Mouse (Mus musculus): ENCODE data around the gene Zzz3. TPM values are rescaled to one million over a fixed set of nuclear protein-coding genes. Genes with fewer than 3 reads are reported as not detected.

The Zzz3 gene
- total RNA-seq, 1 experiment from 2014 or later = 92.9 TPM

DNA sequence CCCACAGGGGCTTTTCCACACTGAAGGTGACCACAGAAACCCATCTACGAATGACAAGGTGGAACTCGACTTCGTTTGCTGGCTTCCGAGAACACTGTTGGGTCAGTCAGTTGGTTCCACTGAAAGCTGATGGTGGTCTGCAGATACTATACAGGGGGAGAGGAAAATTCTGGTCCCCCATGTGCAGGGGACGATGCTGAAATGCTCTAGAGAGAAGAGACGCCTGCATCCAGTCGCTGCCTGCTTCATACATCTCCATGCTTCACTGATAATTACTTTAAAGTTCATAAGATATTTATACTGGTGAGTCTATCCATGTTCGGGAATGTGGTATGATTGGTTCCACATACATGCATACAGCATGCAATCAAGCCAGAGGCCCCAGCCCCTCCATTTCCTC, 86.9 kb downstream of the Zzz3 start:
- no peak for ATAC-seq (ENCODE audit: extremely low read depth, insufficient number of reproducible peaks, low FRiP score, poor library complexity, severe bottlenecking)

DNA sequence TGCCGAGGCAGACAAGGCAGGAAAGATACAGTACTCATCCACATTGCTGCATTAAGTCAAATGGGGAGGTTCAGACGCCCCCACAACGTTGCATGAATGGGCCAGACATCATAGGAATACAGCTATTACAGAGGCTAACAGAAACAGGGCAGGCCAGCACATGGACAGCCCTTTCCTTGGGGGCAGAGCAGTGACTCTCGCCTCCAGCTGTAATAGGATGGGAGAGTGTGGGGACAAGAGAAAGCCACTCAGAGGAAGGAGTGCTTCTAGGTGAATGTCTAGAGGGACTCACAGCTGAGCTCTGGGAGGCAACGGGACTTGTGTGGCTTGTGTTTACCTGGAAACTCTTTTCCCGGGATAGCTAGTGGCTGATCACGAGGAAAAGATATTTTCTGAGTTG, 88.5 kb downstream of the Zzz3 start:
- ATAC-seq (ENCODE audit: extremely low read depth, insufficient number of reproducible peaks, low FRiP score, poor library complexity, severe bottlenecking) = no peak

DNA sequence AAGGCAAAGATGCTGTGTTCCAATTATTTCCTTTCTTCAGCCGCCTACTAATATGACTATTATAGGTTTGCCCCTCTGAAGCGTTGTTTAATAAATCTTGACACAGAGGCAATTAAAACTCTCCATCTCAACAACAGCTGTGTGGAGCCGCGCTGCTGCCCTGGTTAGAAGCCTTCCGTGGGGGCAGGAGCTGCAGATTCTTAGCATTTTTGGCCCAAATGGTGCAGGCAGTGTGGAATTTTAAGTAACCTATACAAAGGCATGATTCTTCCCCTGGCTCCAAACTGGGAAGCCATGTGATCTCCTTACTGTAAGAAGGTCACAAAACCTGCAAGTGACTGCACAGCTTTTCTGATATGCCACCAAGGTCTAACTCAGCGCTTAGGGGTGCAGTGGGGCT, 88.9 kb downstream of the Zzz3 start:
- ATAC-seq (ENCODE audit: extremely low read depth, insufficient number of reproducible peaks, low FRiP score, poor library complexity, severe bottlenecking) = no peak

DNA sequence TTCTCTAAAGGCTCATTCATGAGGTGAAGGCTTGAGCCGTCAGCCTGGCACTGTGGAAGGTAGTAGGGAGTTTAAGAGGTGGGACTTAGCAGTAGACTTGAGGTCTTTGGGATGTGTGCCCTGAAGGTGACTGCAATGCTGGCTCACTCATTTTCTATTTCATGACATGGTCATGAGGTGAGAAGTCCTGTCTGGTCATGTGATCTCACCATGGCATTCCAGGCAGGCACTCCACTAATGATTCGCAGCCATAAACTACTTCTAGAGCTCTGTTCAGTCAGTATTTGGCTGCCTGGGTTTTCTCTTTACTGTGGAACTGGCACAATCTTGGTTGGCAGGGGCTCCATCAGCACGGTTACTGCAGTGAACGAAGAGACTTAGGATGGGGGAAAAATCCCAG, 93.7 kb downstream of the Zzz3 start:
- ATAC-seq (ENCODE audit: extremely low read depth, insufficient number of reproducible peaks, low FRiP score, poor library complexity, severe bottlenecking) = no peak

DNA sequence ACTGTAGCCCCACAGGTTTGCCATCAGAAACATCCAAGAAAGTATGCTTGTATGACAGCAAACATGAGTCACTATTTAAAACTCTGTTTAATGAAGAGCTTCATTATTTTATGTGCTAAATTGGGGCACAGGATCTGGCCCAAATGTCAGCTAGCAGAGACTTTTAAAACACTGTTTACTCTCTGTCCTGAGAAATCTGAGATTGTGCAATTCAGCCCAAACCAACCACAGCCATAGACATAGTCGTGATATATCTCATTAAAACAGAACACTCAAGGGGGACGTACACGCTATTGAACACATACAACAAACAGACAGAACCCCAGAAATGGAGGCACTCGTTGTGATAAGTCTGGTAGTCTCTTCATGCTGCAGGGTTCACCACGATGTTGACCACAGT, 95.2 kb downstream of the Zzz3 start:
- no peak for ATAC-seq (ENCODE audit: extremely low read depth, insufficient number of reproducible peaks, low FRiP score, poor library complexity, severe bottlenecking)

DNA sequence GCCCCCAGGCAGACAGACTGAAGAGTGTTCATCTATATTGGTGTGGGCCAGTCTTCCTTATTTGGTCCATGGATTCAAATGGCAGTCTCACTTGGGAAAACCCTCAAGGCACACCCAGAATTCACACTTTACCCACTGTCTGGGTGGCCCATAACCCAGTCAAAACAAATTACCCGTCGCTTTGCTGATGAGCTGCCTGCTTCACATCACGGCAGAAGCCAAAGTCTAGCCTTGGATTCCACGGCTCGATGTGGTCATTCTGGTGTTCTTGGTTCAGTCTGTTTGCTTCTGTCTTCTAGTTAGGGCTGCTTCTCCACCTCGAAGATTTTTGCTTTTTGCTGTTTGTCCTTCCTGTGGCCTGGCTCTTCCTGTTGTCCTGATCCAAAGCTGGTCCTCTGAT, 97.0 kb downstream of the Zzz3 start:
- ATAC-seq (ENCODE audit: extremely low read depth, insufficient number of reproducible peaks, low FRiP score, poor library complexity, severe bottlenecking) = no peak

DNA sequence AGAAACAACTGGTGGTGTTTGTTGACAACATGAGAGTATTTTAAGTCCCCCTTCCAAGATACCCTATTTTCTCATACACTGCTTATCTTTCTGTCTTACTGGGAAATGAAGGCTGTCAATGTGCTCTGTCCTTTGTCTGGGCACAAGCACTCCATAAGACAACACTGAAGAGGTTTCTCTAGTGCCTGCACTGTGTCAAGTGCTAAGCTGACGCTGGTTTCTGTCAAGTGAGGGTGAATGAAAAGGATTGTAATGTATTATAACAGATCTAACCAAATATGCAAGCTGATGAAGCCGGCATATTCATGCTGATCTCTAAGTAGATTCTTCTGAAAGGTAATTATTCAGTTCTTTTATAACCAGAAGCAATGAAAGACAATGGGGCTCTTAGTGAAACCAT, 98.5 kb downstream of the Zzz3 start:
- ATAC-seq (ENCODE audit: extremely low read depth, insufficient number of reproducible peaks, low FRiP score, poor library complexity, severe bottlenecking) = no peak

DNA sequence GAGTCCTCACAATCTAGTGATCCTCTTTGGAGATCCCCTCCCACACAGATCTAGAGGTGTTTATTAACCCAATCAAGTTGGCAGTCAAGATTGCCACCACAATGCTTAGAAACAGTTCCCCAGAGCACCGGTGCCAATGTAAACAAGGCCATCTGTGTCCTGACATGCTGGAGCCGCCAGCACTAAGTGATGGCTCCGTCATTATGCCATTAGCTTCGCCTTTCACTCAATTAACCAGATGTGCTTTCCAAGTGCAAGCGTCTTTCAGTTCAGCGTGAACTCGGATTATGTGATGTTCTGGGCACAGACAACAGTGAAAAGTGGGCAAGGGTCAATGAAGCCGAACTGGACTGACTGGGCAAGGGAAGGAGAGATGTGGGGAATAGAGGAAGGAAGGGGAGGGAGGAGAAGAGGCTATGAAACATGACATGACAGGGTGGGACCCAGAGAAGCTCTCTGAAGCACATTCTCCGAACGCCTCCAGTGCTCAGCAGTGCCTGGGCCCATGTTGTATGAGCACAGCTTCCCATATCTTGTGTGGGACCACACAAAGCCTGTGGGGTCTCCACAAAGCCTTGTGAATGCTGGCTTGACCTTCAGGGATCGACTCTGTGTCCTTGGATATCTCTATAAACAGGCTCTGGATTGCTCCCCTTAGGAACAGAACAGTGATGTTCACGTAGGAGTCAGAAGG, 99.5 kb downstream of the Zzz3 start:
- no peak for ATAC-seq (ENCODE audit: extremely low read depth, insufficient number of reproducible peaks, low FRiP score, poor library complexity, severe bottlenecking)

DNA sequence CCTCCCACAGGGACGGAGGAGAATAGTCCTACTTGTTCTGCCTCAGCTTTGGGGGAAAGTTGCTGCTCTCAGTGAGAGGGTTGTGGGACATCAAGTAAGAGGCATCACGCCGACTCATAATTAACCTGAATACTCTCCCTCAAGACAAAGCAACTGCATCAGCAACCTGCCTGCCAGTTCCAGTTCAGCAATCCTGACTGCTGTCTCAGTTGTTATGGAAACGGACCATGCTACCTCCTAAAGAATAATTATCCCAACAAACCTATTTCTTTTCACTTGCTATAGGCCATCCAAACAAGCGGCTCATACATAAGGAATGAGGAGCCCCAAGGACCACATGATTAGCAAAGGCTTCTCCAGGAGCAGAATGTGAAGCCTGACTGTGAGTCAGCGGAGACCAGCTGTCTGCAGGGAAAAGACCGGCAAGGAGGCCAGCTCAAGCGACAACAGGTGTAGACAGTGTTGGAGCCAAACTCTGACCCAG, 100.2 kb downstream of the Zzz3 start:
- ATAC-seq (ENCODE audit: extremely low read depth, insufficient number of reproducible peaks, low FRiP score, poor library complexity, severe bottlenecking) = no peak

DNA sequence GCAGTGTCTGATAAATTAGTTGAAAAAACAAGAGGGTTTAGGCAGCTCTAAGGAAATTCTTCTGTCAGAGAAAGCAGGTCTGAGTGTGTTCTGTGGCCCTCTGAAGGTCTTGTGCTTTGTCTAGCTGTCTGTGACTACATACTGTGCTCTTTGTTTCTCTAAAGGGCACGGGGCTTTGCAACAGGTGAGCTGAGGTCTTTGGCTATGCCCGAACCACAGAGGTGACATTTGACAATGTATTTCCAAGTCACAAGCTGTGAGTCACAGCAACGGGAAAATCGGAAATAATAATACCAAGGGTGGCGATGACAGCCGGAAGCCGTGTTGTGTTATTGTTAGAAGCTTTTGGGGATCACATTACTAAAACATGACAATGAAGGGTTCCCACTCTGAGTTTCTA, 101.8 kb downstream of the Zzz3 start:
- no peak for ATAC-seq (ENCODE audit: extremely low read depth, insufficient number of reproducible peaks, low FRiP score, poor library complexity, severe bottlenecking)

DNA sequence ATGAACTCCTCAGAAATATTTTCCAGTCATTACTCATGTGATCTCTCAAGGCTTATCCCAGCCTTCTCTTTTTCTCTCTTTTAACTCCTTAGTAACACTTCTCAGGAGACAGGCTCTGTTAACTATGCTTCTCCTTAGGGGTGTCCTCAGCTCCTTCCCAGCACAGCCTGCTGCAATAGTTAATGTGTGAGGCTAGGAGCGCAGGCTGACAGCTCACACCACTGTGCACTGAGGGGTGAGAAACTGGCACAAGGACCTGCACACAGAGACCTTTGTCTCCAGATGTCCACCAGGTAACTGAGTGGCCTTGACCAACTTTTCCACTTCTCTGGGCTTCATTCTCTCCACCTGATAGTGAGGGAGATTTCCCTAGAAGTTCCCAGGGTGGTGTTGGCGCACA, 102.6 kb downstream of the Zzz3 start:
- no peak for ATAC-seq (ENCODE audit: extremely low read depth, insufficient number of reproducible peaks, low FRiP score, poor library complexity, severe bottlenecking)

DNA sequence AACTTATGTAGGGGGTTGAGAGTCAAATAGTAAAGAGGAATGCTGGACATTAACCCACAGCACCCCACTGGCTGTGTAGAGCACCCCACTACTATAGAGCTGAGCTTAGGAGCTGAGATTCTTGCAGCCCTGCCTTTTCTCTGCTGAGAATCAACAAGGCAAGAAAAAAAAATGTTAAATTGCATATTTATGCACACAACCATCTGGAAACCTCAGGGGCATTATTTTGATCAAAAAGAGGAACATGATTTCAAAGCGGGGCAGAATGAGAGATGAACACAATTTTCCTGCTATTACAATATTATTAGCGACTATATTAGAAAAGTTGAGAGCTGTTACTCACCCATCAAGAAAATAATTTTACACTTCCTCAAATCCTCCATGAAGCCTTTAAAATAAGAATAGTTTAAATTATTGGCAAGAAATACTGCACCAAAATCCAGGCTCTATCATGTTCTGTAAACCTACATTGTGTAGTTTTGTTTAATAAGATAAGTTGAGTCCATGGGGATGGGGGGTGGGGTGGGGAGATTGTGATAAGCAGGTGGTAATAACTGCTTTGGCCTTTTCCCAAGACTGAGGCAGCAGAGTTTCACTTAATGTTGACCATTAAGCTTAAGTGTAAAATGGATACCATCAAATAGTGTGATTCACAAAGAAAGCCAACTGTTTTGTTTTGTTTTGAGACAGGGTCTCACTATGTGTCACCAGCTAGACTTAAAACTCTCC, 103.9 kb downstream of the Zzz3 start:
- no peak for ATAC-seq (ENCODE audit: extremely low read depth, insufficient number of reproducible peaks, low FRiP score, poor library complexity, severe bottlenecking)

DNA sequence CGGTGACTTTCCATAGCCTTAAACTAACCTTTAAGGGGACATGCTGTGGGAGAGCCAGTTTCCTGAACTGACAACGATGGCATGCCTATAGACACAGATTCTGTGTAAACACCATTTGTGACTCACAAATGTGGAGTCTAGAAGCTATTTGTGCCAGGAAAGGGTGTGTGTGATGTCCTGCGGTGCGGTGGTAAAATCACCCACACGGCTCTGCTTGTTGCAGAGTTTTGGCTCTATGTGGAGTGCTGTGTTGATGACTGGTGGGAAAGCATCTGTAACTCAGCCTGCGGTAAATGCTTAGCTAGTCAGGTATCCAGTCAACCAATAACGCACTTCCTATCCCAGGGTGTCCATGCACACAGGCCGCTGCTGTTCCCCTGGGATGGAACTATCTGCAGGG, 112.6 kb downstream of the Zzz3 start:
- ATAC-seq (ENCODE audit: extremely low read depth, insufficient number of reproducible peaks, low FRiP score, poor library complexity, severe bottlenecking) = no peak

DNA sequence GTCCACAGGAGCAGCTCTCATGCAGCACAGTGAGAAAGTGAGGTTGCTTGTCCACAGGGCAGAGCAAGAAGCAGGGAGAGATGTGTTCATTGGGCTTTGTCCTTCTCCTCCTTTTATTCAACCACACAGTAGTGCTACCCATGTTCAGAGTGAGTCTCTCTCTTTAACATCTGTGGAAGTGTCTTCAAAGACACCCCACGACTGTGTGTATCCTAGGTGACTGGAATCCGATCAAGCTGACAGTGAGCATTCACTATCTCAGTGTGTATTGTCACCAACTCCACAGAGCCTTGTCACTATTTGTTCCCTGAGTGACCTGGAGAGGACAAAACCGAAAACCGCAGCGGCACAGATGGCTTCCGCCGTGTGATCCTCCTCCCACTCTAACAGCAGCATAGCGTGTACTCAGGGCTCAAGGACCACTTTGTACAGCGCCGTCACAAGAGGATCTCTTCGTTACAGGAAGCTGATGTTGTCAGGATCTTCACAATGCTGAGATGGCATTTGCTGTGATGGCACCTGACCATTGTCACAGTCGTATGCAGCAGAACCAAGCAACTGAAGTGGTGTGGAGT, 113.2 kb downstream of the Zzz3 start:
- ATAC-seq (ENCODE audit: extremely low read depth, insufficient number of reproducible peaks, low FRiP score, poor library complexity, severe bottlenecking) = no peak

DNA sequence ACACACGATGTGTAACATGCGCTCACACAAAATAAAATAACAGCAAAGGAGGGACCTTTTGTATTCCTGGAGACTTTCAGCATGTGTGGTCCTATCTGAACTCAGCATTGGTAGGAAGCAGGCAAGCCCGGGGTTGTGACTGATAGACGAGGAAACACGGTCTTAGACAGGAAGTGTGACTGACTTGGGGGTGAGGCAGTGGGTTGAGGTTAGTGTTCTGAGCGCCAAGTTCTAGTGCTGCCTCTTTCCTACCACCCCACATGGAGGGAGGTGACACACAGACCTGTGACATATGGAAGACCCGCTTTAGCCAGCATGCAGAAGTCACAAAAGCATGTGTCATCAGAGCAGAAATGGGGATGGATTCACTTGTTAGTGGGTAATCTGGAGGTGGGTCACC, 114.0 kb downstream of the Zzz3 start:
- no peak for ATAC-seq (ENCODE audit: extremely low read depth, insufficient number of reproducible peaks, low FRiP score, poor library complexity, severe bottlenecking)

Other genes starting within 250 kb of the Zzz3 start
- gene Gipc2, start 229.2 kb upstream of the Zzz3 start, total RNA-seq (2017) = not detected in 2 replicates
- gene Dnajb4, start 185.2 kb upstream of the Zzz3 start, total RNA-seq (2017) = 36.0 and 44.2 TPM in 2 replicates
- 192 and 208 TPM in 2 replicates for gene Fubp1, start 185.1 kb upstream of the Zzz3 start, total RNA-seq (2017)
- 0.35 TPM in 1 of 2 replicates, not detected in the other for gene Nexn, start 129.1 kb upstream of the Zzz3 start, total RNA-seq (2017)
- 20.9 and 23.4 TPM in 2 replicates for gene Miga1, start 55.1 kb upstream of the Zzz3 start, total RNA-seq (2017)
- gene Usp33, start 49.0 kb upstream of the Zzz3 start, total RNA-seq (2017) = 114 and 121 TPM in 2 replicates